Mouse (Mus musculus) testis, adult 2 months (tissue): ENCODE results near the gene Scn3b.

Experiments
- CTCF ChIP-seq: fragments of 200-500 bp; IDR thresholded peaks from 2 replicates; pipeline ENCODE4 v1.5.1; 2012; ENCODE audit warnings: low read depth, mild to moderate bottlenecking, inconsistent platforms, low read length, moderate library complexity; ENCODE audit not compliant: control insufficient read depth, insufficient read depth, insufficient replicate concordance
- POLR2A ChIP-seq: fragments of 200-500 bp; IDR thresholded peaks from 2 replicates; pipeline ENCODE4 v1.6.1; 2012; ENCODE audit warnings: low read depth, mild to moderate bottlenecking, inconsistent platforms, low read length, moderate library complexity; ENCODE audit not compliant: control insufficient read depth

DNA sequence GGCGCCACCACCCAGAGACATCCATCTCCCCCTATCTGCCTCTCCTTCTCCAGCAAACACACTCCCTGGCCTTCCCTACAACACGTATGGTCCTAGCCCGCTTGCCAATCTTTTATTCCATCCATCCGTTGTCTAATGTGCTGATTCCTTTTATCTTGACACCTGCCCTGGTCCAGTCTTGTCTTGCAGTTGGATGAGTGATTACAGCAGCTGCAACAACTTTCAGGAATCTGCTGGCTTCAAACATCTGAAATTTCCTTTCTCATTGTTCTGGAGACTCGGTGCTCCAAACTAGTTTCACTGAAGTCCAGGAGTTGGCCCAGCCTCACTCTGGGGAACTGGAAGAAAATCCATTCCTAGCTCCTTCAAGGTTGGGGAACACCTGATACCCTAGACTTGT lies 39.5 kb upstream of the Scn3b start:
- TF ChIP-seq CTCF (no peak), POLR2A (no peak)
